Mouse (Mus musculus) olfactory bulb, adult 2 months (tissue): ENCODE results near the gene Itgb5. TPM values are rescaled to one million over a fixed set of nuclear protein-coding genes. Genes with fewer than 3 reads are reported as not detected.

Experiments used
- H3K27ac ChIP-seq: fragments of 200-500 bp; 2 replicates; pipeline ENCODE4 v1.5.1; 2012; ENCODE audit warnings: low read depth, low read length; ENCODE audit not compliant: insufficient read depth
- H3K4me1 ChIP-seq: fragments of 200-500 bp; 2 replicates; pipeline ENCODE4 v1.6.1; 2012; ENCODE audit warnings: low read length; ENCODE audit not compliant: control insufficient read depth, insufficient read depth
- H3K4me3 ChIP-seq: fragments of 200-500 bp; 2 replicates; pipeline ENCODE4 v1.5.1; 2012; ENCODE audit warnings: mild to moderate bottlenecking, low read depth, low read length, moderate library complexity; ENCODE audit not compliant: insufficient read depth
- CTCF ChIP-seq: fragments of 200-500 bp; IDR thresholded peaks from 2 replicates; pipeline ENCODE4 v1.5.1; 2012; ENCODE audit warnings: low read depth, mild to moderate bottlenecking, low read length, moderate library complexity; ENCODE audit not compliant: insufficient read depth
- POLR2A ChIP-seq: fragments of 200-500 bp; IDR thresholded peaks from 2 replicates; pipeline ENCODE4 v1.6.1; 2012; ENCODE audit warnings: mild to moderate bottlenecking, low read depth, low read length, moderate library complexity; ENCODE audit not compliant: insufficient read depth
- WGBS: fragments of 180-500 bp; shearing (Covaris S2); methylation state at CpG from one replicate; pipeline ENCODE4 v1.1.7; 2018; 5-methylcytosine and 5-hydroxymethylcytosine counted together
- polyA plus RNA-seq: library from polyadenylated mRNA; stranded (reverse); fragments of >200 nt; gene quantifications from 2 replicates; pipeline ENCODE4 v1.2.4, GENCODE M21; 2012; ENCODE audit warnings: low replicate concordance; ENCODE audit not compliant: missing spikeins, insufficient read depth, insufficient read length

Gene Itgb5
- polyA plus RNA-seq, 1 experiment: not detected

DNA sequence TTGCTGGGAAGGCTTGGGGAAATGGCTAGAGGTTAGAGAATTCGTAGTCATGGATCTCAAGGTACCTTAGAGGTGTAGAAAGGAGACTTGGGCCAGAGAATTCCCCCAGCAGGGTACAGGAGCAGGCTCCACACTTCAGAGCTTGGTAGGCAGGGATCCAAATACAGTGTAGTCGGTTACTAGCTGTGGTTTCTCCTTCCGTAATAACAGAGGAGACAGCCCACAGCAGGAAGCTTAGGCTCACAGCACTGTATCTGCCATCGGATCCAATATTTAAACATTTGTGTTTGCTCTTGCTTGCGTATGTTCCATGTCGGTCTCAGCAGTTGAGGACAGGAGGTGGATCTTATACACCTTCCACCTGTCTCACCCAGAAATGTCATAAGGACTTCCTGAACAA lies 33.6 kb upstream of the Itgb5 start:
- WGBS: 71% methylated on average over 6 of the region's 6 CpGs
- H3K4me3 ChIP-seq: no peak overlapping the region

DNA sequence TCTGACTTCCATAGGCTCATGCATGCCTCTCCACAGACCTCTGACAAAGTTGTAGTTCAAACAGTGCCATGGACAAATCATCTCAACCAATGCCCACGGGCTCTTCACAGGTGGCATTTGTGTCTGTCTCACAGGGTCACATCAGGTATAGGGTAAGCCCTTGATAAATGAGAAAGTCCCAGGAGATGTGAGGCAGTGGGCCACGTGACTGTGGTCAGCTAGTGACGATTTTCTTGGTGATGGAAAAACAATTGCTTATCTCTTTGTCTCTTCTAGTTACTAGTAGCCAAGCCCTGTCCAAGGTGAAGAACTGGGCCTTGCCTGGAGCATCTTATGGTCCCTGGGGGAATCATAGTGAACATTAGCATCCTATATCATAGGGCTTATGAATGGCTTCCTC lies 32.7 kb upstream of the Itgb5 start:
- TF ChIP-seq POLR2A: no peak
- no peak for TF ChIP-seq CTCF
- Histone ChIP-seq H3K27ac (no peak overlapping the region), H3K4me3 (no peak overlapping the region), H3K4me1 (no peaks in the 10 kb centered on the region)
- 93% methylated on average over 3 of the region's 3 CpGs for WGBS

More for the DNA sequence above, 33.6 kb upstream of the Itgb5 start:
- H3K4me1 ChIP-seq: no peaks in the 10 kb centered on the region
- TF ChIP-seq CTCF: no peak
- no peak for TF ChIP-seq POLR2A
- no peak overlapping the region for H3K27ac ChIP-seq

DNA sequence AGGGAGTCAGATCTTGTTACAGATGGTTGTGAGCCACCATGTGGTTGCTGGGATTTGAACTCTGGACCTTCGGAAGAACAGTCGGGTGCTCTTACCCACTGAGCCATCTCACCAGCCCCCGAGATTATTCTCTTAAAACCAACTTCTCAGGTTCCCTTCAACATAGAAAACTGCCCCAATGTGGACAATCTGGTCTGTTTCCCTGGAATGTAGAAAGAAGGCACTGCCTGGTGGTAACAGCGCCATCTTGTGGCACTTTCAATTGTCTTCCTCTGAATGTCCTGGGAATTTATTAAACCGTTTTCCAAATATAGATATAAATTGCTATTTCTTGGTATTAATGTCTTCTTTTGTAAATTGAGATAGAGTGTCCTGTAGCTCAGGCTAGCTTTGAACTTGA lies 31.6 kb upstream of the Itgb5 start:
- Histone ChIP-seq H3K27ac (no peak overlapping the region), H3K4me1 (no peaks in the 10 kb centered on the region), H3K4me3 (no peak overlapping the region)
- TF ChIP-seq CTCF (no peak), POLR2A (no peak)
- WGBS: 42% methylated on average over 5 of the region's 5 CpGs

DNA sequence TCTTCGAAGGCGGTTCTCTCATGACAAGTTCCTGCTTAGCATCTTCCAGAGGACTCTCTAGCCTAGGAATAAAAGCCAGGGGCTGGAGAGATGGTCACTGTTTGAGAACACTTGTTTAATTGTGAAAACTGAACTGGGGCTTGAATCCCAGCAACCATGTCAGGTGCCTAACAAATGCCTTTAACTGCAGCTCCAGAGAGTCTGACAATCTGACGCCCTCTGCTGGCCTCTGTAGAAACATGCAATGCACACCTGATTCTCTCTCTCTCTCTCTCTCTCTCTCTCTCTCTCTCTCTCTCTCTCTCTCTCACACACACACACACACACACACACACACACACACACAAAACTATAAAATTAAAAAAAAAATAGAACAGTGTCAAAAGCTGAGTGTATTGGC lies 19.5 kb upstream of the Itgb5 start:
- Histone ChIP-seq H3K27ac (no peak overlapping the region), H3K4me1 (no peaks in the 10 kb centered on the region), H3K4me3 (no peak overlapping the region)
- TF ChIP-seq POLR2A (no peak), CTCF (no peak)
- WGBS: 72% methylated on average over 3 of the region's 3 CpGs

DNA sequence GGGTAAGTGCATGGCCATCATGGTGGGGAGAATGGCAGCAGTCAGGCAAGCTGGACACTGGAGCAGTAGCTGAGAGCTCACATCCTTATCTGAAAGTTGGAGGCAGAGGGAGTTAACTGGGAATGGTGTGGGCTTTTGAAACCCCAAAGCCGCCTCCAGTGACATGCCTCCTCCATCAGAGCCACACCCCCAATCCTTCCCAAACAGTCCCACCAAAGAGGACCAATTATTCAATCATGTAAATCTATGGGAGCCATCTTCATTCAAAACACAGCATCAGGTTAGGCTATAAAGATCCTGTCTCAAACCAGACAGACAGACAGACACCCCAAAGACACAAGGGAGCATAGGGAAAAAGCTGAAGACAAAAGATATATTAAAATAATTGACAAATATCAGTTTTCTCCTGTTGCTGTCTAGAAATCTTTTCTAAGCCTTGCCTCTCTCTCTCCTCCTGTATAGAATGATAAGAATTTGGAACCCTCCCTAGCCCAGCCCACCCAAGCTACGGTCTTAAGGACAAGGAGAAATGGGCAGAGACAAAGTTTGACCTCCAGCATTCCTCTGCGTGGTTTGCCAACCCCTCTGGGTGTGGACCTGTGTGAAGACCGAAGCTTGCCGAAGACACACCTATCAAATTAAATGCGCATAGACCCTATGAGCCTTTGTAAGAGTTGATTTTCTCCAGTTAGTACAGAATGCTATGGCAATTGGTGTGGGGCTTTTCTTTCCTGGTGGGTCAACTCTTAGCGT lies 10.9 kb upstream of the Itgb5 start:
- H3K27ac ChIP-seq: no peak overlapping the region
- H3K4me1 ChIP-seq: no peaks in the 10 kb centered on the region
- TF ChIP-seq CTCF (no peak), POLR2A (no peak)
- no peak overlapping the region for H3K4me3 ChIP-seq
- WGBS: 91% methylated on average over 7 of the region's 7 CpGs

DNA sequence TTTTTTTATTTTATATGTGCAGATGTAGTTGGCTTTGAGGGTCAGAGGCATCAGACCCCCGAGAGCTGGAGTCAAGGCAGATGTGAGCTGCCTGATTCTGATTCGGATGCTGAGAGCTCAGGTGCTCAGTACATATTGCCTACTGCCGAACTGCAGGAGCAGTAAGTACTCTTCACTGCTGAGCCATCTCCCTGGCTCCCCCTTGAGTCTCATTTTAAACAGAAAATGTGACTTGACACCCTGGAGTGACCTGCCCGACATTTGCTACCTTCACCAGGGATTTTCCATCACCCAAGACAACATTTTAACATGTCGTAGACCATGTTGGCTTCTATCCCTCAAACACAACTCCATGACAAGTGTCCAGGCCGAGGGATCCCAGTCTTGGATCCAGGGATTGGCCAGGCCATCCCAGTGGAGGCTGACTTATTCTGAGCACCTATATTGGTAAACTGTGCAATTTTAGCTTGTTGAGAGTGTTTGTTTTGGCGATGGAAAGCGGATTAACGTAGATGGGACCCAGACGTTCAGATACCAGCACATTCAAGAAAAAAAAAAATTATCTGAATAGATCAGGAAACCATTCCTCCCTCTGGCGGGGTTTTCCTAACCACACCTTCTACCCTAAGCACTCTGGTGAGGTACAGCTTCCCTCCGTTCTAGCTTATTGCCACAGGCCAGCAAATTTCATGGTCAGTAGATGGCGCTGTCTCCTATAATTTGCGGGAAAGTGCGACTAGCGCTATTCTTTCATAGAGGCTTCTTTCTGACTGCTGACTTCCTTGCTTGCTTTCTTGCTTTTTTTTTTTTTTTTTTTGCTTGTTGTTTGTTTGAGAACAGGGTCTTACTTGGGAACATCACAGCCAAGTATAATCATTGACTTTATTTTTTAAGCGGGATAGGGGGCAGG lies 8.9 kb upstream of the Itgb5 start:
- Histone ChIP-seq H3K27ac (no peak overlapping the region), H3K4me1 (no peaks in the 10 kb centered on the region), H3K4me3 (no peak overlapping the region)
- WGBS: 24% methylated on average over 17 of the region's 17 CpGs
- TF ChIP-seq POLR2A (no peak), CTCF (no peak)

DNA sequence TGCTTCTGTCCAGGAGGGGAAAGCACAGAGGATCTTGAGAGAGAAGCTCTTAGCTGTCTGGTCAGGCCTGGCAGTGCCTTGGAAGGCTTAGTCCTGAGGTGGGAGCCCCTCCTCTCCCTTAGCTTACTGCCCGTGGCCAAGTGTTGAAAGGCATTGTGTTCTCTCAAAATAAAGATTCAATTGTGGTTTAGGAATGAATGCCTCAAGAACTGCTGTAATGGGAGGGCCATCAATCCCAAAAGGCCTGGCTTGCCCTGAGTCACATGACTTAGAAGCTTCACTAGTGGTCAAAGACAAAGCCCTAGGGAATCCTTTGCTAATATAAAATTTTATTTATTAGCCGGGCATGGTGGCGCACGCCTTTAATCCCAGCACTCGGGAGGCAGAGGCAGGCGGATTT lies 4.9 kb upstream of the Itgb5 start:
- WGBS: 90% methylated on average over 6 of the region's 6 CpGs
- TF ChIP-seq POLR2A (no peak), CTCF (no peak)
- H3K4me3 ChIP-seq: no peak overlapping the region
- peaks cover 4% of the 10 kb centered on the region; the same call in 1 of the 2 replicates for H3K4me1 ChIP-seq
- H3K27ac ChIP-seq: no peak overlapping the region

DNA sequence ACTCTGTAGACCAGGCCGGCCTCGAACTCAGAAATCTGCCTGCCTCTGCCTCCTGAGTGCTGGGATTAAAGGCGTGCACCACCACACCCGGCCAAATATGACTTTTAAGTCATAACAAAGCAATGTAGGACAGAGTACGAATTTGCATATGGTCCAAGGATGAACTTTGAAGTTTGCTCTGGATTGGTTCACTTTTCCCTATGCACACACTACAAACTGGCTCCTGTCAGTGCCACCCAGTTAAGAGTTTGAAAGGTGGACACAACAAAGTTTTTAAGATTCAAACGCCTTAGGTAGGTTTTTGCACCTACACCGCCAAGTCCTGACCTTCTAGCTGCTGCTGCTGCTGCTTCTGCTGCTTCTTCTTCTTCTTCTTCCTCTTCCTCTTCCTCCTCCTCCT lies 969 bp upstream of the Itgb5 start:
- TF ChIP-seq POLR2A (no peak), CTCF (no peak)
- 96% methylated on average over 7 of the region's 7 CpGs for WGBS
- no peak overlapping the region for H3K27ac ChIP-seq
- peaks cover 8% of the 10 kb centered on the region for H3K4me1 ChIP-seq
- no peak overlapping the region for H3K4me3 ChIP-seq

DNA sequence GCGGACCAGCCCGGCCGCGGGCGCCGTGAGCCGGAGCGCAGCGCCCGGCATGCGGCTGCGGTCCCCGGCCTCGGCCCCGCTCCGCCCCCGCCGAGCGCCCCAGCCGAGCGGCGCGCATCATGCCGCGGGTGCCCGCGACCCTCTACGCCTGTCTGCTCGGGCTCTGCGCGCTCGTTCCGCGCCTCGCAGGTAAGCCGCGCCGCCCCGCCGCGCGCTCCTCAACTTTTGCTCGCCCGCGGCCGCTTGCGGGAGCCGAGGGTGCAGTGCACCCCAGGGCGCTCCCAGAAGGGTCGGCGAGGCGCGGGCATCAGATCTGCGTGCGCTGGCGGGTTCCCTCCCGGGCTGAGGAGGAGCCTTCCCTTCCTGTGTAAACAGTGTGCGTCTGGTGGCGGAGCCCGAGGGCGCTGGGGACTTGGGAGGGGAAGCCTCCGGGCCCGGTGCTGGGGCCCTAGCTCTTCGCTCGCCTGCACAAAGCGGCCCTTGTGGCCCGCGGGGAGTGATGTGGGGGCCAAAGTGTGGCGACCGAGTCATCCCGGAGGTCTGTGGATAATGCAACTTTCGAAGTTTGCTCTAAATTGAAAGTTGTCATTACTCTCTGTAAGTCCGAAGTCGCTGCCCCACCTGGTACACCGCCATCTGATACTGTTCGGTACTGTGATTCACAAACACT lies 512 bp downstream of the Itgb5 start:
- Histone ChIP-seq H3K4me1 (peaks cover 16% of the 10 kb centered on the region), H3K27ac (no peak overlapping the region), H3K4me3 (peak overlapping the region; percentile 53)
- TF ChIP-seq POLR2A (no peak), CTCF (no peak)
- WGBS: under 1% methylated on average over 61 of the region's 76 CpGs
